Mouse (Mus musculus) MEL (cell line): Measurements from ENCODE around the gene Afg3l1. TPM values are rescaled to one million over a fixed set of nuclear protein-coding genes. Genes with fewer than 3 reads are reported as not detected.

Experiments used
- DNase-seq: peaks from one replicate; pipeline ENCODE4 v3.0.0; 2011; ENCODE audit warnings: low read depth, low spot score
- H3K27ac ChIP-seq: 2 replicates; pipeline ENCODE4 v1.5.1; 2012; ENCODE audit warnings: low read depth, mild to moderate bottlenecking, control low read depth, low read length, moderate library complexity; ENCODE audit not compliant: control insufficient read depth
- H3K27me3 ChIP-seq, 2 experiments: fragments of 150-350 bp in 1 of 2; sonication (generic) in 1 of 2; 2 replicates each; pipeline ENCODE4 v1.6.1; 2012; ENCODE audit warnings: low read length in 2 of 2, mild to moderate bottlenecking in 2 of 2, improper control_type of control experiment in 1 of 2, moderate library complexity in 1 of 2; ENCODE audit not compliant: insufficient read depth in 2 of 2, control insufficient read depth in 1 of 2
- H3K36me3 ChIP-seq, 2 experiments: 2 replicates each; pipeline ENCODE4 v1.6.1; 2012 to 2014; ENCODE audit warnings: low read length in 2 of 2, improper control_type of control experiment in 1 of 2, inconsistent platforms in 1 of 2, mild to moderate bottlenecking in 1 of 2; ENCODE audit not compliant: insufficient read depth in 2 of 2, control insufficient read depth in 1 of 2
- H3K4me1 ChIP-seq, 2 experiments: fragments of 150-350 bp in 1 of 2; sonication (generic) in 1 of 2; 2 replicates each; pipeline ENCODE4 v1.6.1; 2012; ENCODE audit warnings: low read length in 2 of 2, improper control_type of control experiment in 1 of 2, mild to moderate bottlenecking in 1 of 2; ENCODE audit not compliant: insufficient read depth in 2 of 2, control insufficient read depth in 1 of 2
- H3K4me3 ChIP-seq, 2 experiments: fragments of 150-350 bp in 1 of 2; sonication (generic) in 1 of 2; 2 replicates each; pipeline ENCODE4 v1.5.1; 2012; ENCODE audit warnings: low read depth in 2 of 2, low read length in 2 of 2, mild to moderate bottlenecking in 2 of 2, moderate library complexity in 2 of 2, control low read depth in 1 of 2, improper control_type of control experiment in 1 of 2; ENCODE audit not compliant: control insufficient read depth in 1 of 2, insufficient read depth in 1 of 2
- H3K79me2 ChIP-seq: 2 replicates; pipeline ENCODE4 v1.6.1; 2012; ENCODE audit warnings: mild to moderate bottlenecking, low read length, moderate library complexity; ENCODE audit not compliant: control insufficient read depth, poor library complexity, insufficient read depth
- H3K9ac ChIP-seq: 2 replicates; pipeline ENCODE4 v1.6.1; 2012; ENCODE audit warnings: low read depth, mild to moderate bottlenecking, control low read depth, low read length, moderate library complexity; ENCODE audit not compliant: control insufficient read depth, poor library complexity, severe bottlenecking
- H3K9me3 ChIP-seq: fragments of 150-350 bp; sonication (generic); replicated peaks from 2 replicates; pipeline ENCODE4 v1.6.1; 2012; ENCODE audit warnings: mild to moderate bottlenecking, low read length, improper control_type of control experiment, moderate library complexity; ENCODE audit not compliant: insufficient read depth
- BHLHE40 ChIP-seq: IDR thresholded peaks from 2 replicates; pipeline ENCODE4 v1.6.1; 2012; ENCODE audit warnings: low read depth, mild to moderate bottlenecking, inconsistent platforms, low read length, improper control_type of control experiment, borderline replicate concordance
- CHD2 ChIP-seq: IDR thresholded peaks from 2 replicates; pipeline ENCODE4 v1.6.1; 2011; ENCODE audit warnings: low read length, improper control_type of control experiment
- E2F4 ChIP-seq: IDR thresholded peaks from 2 replicates; pipeline ENCODE4 v1.6.1; 2011; ENCODE audit warnings: low read depth, low read length, improper control_type of control experiment, borderline replicate concordance
- GABPA ChIP-seq: IDR thresholded peaks from 2 replicates; pipeline ENCODE4 v1.6.1; 2012; ENCODE audit warnings: low read depth, mild to moderate bottlenecking, inconsistent platforms, low read length, improper control_type of control experiment, moderate library complexity
- GATA1 ChIP-seq: IDR thresholded peaks from 2 replicates; pipeline ENCODE4 v1.6.1; 2011; ENCODE audit warnings: low read depth, low read length, improper control_type of control experiment
- JUND ChIP-seq: IDR thresholded peaks from 2 replicates; pipeline ENCODE4 v1.6.1; 2011; ENCODE audit warnings: low read depth, mild to moderate bottlenecking, improper control_type of control experiment, low read length
- MAX ChIP-seq: IDR thresholded peaks from 2 replicates; pipeline ENCODE4 v1.6.1; 2011; ENCODE audit warnings: low read length, improper control_type of control experiment
- MEF2A ChIP-seq: IDR thresholded peaks from 2 replicates; pipeline ENCODE4 v1.6.1; 2014; ENCODE audit warnings: low read depth, mild to moderate bottlenecking, inconsistent platforms, low read length, improper control_type of control experiment; ENCODE audit not compliant: poor library complexity, insufficient replicate concordance, severe bottlenecking; ENCODE audit errors: extremely low read depth
- MYB ChIP-seq: IDR thresholded peaks from 2 replicates; pipeline ENCODE4 v1.6.1; 2011; ENCODE audit warnings: mild to moderate bottlenecking, low read depth, low read length, improper control_type of control experiment
- MYC ChIP-seq: IDR thresholded peaks from 2 replicates; pipeline ENCODE4 v1.6.1; 2011; ENCODE audit warnings: low read depth, mild to moderate bottlenecking, low read length, improper control_type of control experiment, moderate library complexity
- SIN3A ChIP-seq: IDR thresholded peaks from 2 replicates; pipeline ENCODE4 v1.6.1; 2012; ENCODE audit warnings: low read length, improper control_type of control experiment, inconsistent platforms
- SMC3 ChIP-seq: IDR thresholded peaks from 2 replicates; pipeline ENCODE4 v1.6.1; 2011; ENCODE audit warnings: low read depth, low read length, improper control_type of control experiment
- UBTF ChIP-seq: IDR thresholded peaks from 2 replicates; pipeline ENCODE4 v1.6.1; 2012; ENCODE audit warnings: low read depth, mild to moderate bottlenecking, inconsistent platforms, low read length, improper control_type of control experiment, moderate library complexity, borderline replicate concordance; ENCODE audit not compliant: insufficient read depth
- ZC3H11A ChIP-seq: IDR thresholded peaks from 2 replicates; pipeline ENCODE4 v1.6.1; 2012; ENCODE audit warnings: low read depth, mild to moderate bottlenecking, inconsistent platforms, low read length, improper control_type of control experiment
- ZKSCAN1 ChIP-seq: IDR thresholded peaks from 2 replicates; pipeline ENCODE4 v1.6.1; 2012; ENCODE audit warnings: low read depth, mild to moderate bottlenecking, inconsistent platforms, low read length, improper control_type of control experiment, moderate library complexity
- ZMIZ1 ChIP-seq: IDR thresholded peaks from 2 replicates; pipeline ENCODE4 v1.6.1; 2012; ENCODE audit warnings: low read depth, mild to moderate bottlenecking, inconsistent platforms, low read length, improper control_type of control experiment, moderate library complexity
- ZNF384 ChIP-seq: IDR thresholded peaks from 2 replicates; pipeline ENCODE4 v1.6.1; 2012; ENCODE audit warnings: low read depth, mild to moderate bottlenecking, inconsistent platforms, low read length, improper control_type of control experiment
- polyA plus RNA-seq, 2 experiments: library from polyadenylated mRNA; stranded (reverse) in 1 of 2; unstranded in 1 of 2; fragments of >175 nt in 1 of 2; fragments of >200 nt in 1 of 2; gene quantifications; 2 replicates each; pipeline versions ENCODE4 v1.2.1 to v1.2.4; 2012; ENCODE audit warnings: low replicate concordance in 2 of 2, low read depth in 1 of 2; ENCODE audit not compliant: insufficient read length in 2 of 2, insufficient read depth in 1 of 2, missing spikeins in 1 of 2
- total RNA-seq: library from RNA; depleted of rRNA; stranded (reverse); fragments of 300-350 nt; gene quantifications from 2 replicates; pipeline ENCODE4 v1.2.3, GENCODE M21; 2012

Afg3l1 gene
- total and polyA plus RNA-seq, 3 experiments: 27.5 to 68.4 TPM; not detected in 1

DNA sequence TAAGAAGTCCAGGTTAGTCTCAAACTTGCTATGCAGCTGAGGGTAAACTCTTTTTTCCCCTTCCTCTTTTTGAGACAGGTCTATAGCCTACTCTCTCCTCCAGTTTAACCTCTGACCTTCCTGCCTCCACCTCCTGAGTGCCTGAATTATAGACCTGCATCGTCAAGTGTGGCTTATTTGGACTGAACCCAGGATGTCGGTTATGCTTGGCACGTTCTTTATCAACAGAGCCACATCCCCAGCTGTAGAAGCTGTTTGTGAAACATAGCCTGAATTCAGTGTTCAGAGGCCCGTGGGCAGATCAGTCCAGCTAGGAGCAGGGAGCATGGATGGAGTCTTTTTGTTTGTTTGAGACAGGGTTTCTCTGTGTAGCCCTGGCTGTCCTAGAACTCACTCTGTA lies 25.6 kb upstream of the Afg3l1 start (continued):
- TF ChIP-seq E2F4: no peak
- no peak for TF ChIP-seq SMC3
- TF ChIP-seq ZKSCAN1: no peak
- TF ChIP-seq BHLHE40: peak; percentile 99
- TF ChIP-seq ZC3H11A: no peak
- peak; percentile 65 for TF ChIP-seq MAX
- no peak for TF ChIP-seq MEF2A

DNA sequence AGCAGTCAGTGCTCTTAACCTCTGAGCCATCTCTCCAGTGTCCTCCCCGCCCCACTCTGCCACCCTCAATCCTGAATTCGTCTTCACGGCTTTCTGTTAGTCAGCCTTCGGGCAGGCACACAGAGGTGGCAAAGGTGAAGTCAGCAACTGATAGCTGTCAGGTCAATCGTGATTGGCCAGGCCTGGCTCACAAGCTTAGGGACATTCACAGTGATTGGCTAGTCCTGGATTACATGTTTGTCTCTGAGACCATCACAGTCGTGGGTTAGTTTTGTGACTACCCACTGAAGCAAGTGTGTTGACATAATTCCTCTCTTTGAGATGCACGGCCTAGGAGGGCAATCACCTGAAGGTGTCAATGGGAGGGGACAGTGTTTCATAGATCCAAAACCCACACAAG lies 24.4 kb upstream of the Afg3l1 start:
- no peaks in the 10 kb centered on the region for H3K79me2 ChIP-seq
- H3K27me3 ChIP-seq: no peaks in the 10 kb centered on the region
- no peak overlapping the region for H3K9ac ChIP-seq
- no peak for TF ChIP-seq JUND
- no peak for TF ChIP-seq GABPA
- no peak for TF ChIP-seq CHD2
- TF ChIP-seq BHLHE40: no peak
- TF ChIP-seq MYC: no peak
- TF ChIP-seq GATA1: no peak
- TF ChIP-seq ZMIZ1: no peak
- TF ChIP-seq UBTF: no peak
- no peak for TF ChIP-seq ZNF384
- TF ChIP-seq MYB: no peak
- H3K36me3 ChIP-seq: peaks cover 0 to 35% of the 10 kb centered on the region in 2 experiments; a peak in 3 of 4 replicates
- H3K27ac ChIP-seq: no peak overlapping the region
- H3K4me1 ChIP-seq: peaks cover 13 to 36% of the 10 kb centered on the region in 2 experiments
- DNase-seq: peak; percentile 8
- H3K4me3 ChIP-seq: no peak overlapping the region
- no peaks in the 10 kb centered on the region for H3K9me3 ChIP-seq

DNA sequence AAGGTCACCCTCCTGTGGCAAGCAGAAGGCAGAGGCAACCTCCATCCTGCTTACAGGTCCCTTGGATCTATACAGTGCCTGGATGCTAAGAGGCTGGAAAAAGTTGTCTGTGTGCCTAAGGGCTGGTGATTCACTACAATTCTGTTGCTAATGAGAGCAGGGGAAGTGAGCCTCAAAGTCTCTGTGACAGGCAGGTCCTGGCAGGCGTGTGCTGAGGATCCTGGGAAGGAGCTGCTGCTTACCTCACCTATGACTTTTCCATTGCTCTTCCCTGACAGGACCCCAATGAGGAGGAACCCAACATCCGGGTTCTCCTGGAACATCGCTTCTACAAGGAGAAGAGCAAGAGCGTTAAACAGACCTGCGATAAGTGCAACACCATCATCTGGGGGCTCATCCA lies 23.8 kb upstream of the Afg3l1 start:
- DNase-seq: peak; percentile 5
- Histone ChIP-seq H3K27ac (peak overlapping the region; percentile 41; the same call in 1 of the 2 replicates), H3K27me3 (no peaks in the 10 kb centered on the region), H3K36me3 (peaks cover 0 to 30% of the 10 kb centered on the region in 2 experiments; a peak in 3 of 4 replicates), H3K79me2 (no peaks in the 10 kb centered on the region), H3K9me3 (no peaks in the 10 kb centered on the region), H3K4me3 (no peak overlapping the region), H3K4me1 (peaks cover 13 to 30% of the 10 kb centered on the region in 2 experiments), H3K9ac (no peak overlapping the region)
- TF ChIP-seq ZNF384 (no peak), SIN3A (no peak)
